Mouse (Mus musculus) c-Kit-positive CD71-positive TER-119-negative erythroid progenitor cells, embryonic 14.5 days (primary cell): Measurements from ENCODE around the gene Sdc3.

Source experiments
- DNase-seq: peaks from one replicate; pipeline ENCODE4 v3.0.0-alpha.2; 2013; ENCODE audit warnings: low read depth

Gene Sdc3

GRCm38 (mm10) chr4:130792376-130793179 is at the start of gene Sdc3:
Gene Sdc3, plus strand, starts transcription at chr4:130792537.
- no peak for DNase-seq

GRCm38 (mm10) chr4:130744058-130744457 is 48.3 kb upstream of the Sdc3 start:
- DNase-seq: no peak

GRCm38 (mm10) chr4:130745561-130746306 is 46.6 kb upstream of the Sdc3 start:
- no peak for DNase-seq

GRCm38 (mm10) chr4:130749566-130749965 is 42.8 kb upstream of the Sdc3 start:
- DNase-seq: no peak

GRCm38 (mm10) chr4:130751966-130752365 is 40.4 kb upstream of the Sdc3 start:
- DNase-seq: no peak

GRCm38 (mm10) chr4:130752591-130752990 is 39.7 kb upstream of the Sdc3 start:
- DNase-seq: no peak

- no peak for DNase-seq
Observed at GRCm38 (mm10) chr4:130753755-130754154, 38.6 kb upstream of the Sdc3 start.

- DNase-seq: no peak
Observed at GRCm38 (mm10) chr4:130754776-130755175, 37.6 kb upstream of the Sdc3 start.

- no peak for DNase-seq
Observed at GRCm38 (mm10) chr4:130759875-130760274, 32.5 kb upstream of the Sdc3 start.

- DNase-seq: no peak
Observed at GRCm38 (mm10) chr4:130761809-130762208, 30.5 kb upstream of the Sdc3 start.

- no peak for DNase-seq
Observed at GRCm38 (mm10) chr4:130765399-130766160, 26.8 kb upstream of the Sdc3 start.

- DNase-seq: no peak
Observed at GRCm38 (mm10) chr4:130766387-130766786, 25.9 kb upstream of the Sdc3 start.

- no peak for DNase-seq
Observed at GRCm38 (mm10) chr4:130766926-130767325, 25.4 kb upstream of the Sdc3 start.

GRCm38 (mm10) chr4:130773899-130774298 is 18.4 kb upstream of the Sdc3 start:
- no peak for DNase-seq

- DNase-seq: no peak
Observed at GRCm38 (mm10) chr4:130774822-130775221, 17.5 kb upstream of the Sdc3 start.

- no peak for DNase-seq
Observed at GRCm38 (mm10) chr4:130777647-130778046, 14.7 kb upstream of the Sdc3 start.

GRCm38 (mm10) chr4:130779037-130779436 is 13.3 kb upstream of the Sdc3 start:
- DNase-seq: no peak

- no peak for DNase-seq
Observed at GRCm38 (mm10) chr4:130782492-130782891, 9.8 kb upstream of the Sdc3 start.

- peak; percentile 23 for DNase-seq
Observed at GRCm38 (mm10) chr4:130784755-130785154, 7.6 kb upstream of the Sdc3 start.

GRCm38 (mm10) chr4:130787530-130787929 is 4.8 kb upstream of the Sdc3 start:
- no peak for DNase-seq

GRCm38 (mm10) chr4:130790180-130790579 is 2.2 kb upstream of the Sdc3 start:
- peak; percentile 50 for DNase-seq

GRCm38 (mm10) chr4:130791811-130792375 is 444 bp upstream of the Sdc3 start:
- no peak for DNase-seq
